Mouse (Mus musculus) forebrain, embryonic 11.5 days (tissue): Measurements from ENCODE around the gene Swsap1. TPM values are rescaled to one million over a fixed set of nuclear protein-coding genes. Genes with fewer than 3 reads are reported as not detected.

Experiments
- ATAC-seq: fragments of 200-750 bp; cut with Nextera tagmentation; replicated peaks from 2 replicates; pipeline ENCODE4 v1.8.0; 2017; ENCODE audit warnings: moderate TSS enrichment; ENCODE audit not compliant: low FRiP score
- DNase-seq: peaks from one replicate; pipeline ENCODE4 v3.0.0-alpha.2; 2017; ENCODE audit warnings: low spot score
- H3K27ac ChIP-seq: fragments of 300-500 bp; sonication (generic); 2 replicates; pipeline ENCODE4 v1.5.1; 2014; ENCODE audit warnings: low read depth, low read length
- H3K27me3 ChIP-seq: fragments of 300-500 bp; sonication (generic); 2 replicates; pipeline ENCODE4 v1.6.1; 2014; ENCODE audit warnings: mild to moderate bottlenecking, low read length, mixed read lengths; ENCODE audit not compliant: control insufficient read depth, insufficient read depth
- H3K36me3 ChIP-seq: fragments of 300-500 bp; sonication (generic); 2 replicates; pipeline ENCODE4 v1.6.1; 2014; ENCODE audit warnings: mild to moderate bottlenecking, low read length, moderate library complexity, mixed read lengths; ENCODE audit not compliant: control insufficient read depth, insufficient read depth
- H3K4me1 ChIP-seq: fragments of 300-500 bp; sonication (generic); replicated peaks from 2 replicates; pipeline ENCODE4 v1.6.1; 2014; ENCODE audit warnings: low read length, mixed read lengths; ENCODE audit not compliant: control insufficient read depth, insufficient read depth
- H3K4me2 ChIP-seq: fragments of 300-500 bp; sonication (generic); 2 replicates; pipeline ENCODE4 v1.6.1; 2014; ENCODE audit warnings: low read depth, mild to moderate bottlenecking, low read length, moderate library complexity, mixed read lengths; ENCODE audit not compliant: severe bottlenecking
- H3K4me3 ChIP-seq: fragments of 300-500 bp; sonication (generic); 2 replicates; pipeline ENCODE4 v1.5.1; 2014; ENCODE audit warnings: low read depth, low read length
- H3K9ac ChIP-seq: fragments of 300-500 bp; sonication (generic); 2 replicates; pipeline ENCODE4 v1.6.1; 2014; ENCODE audit warnings: low read length
- H3K9me3 ChIP-seq: fragments of 300-500 bp; sonication (generic); 2 replicates; pipeline ENCODE4 v1.6.1; 2016; ENCODE audit warnings: low read length, mixed read lengths; ENCODE audit not compliant: control insufficient read depth
- WGBS: fragments of 180-500 bp; shearing (Covaris S2); extraction: QIAGEN DNeasy Blood & Tissue Kit; methylation state at CpG from one replicate; pipeline ENCODE4 v1.1.7; 2014; 5-methylcytosine and 5-hydroxymethylcytosine counted together
- polyA plus RNA-seq: library from polyadenylated mRNA; unstranded; fragments of >200 nt; fragmentation: Nextera tagmentation; extraction: Ambion mirVana; gene quantifications from 2 replicates; pipeline ENCODE4 v1.2.1, GENCODE M21; 2014

Gene Swsap1
- polyA plus RNA-seq, 1 experiment from 2014 or later = 18.5 TPM

DNA sequence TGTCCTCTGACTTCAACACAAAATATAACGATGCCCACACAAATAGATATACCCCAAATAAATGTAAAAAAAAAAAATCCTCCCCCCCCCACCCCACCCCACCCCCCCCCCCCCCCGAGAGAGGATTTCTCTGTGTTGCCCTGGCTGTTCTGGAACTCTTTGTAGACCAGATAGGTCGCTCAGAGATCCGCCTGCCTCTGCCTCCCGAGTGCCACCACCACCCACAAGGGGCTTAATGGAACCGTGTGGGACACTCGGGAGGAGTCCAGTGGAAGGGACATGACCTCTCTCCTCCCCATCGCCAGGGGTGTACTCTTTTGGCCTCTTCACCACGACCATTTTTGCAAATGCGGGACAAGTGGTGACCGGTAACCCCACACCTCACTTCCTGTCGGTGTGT, 12.5 kb upstream of the Swsap1 start:
- H3K4me1 ChIP-seq = peaks cover 2% of the 10 kb centered on the region; the same call in 1 of the 2 replicates
- no peak overlapping the region for H3K27ac ChIP-seq
- ATAC-seq (no peak), DNase-seq (no peak)
- no peaks in the 10 kb centered on the region for H3K27me3 ChIP-seq
- H3K4me2 ChIP-seq = no peak overlapping the region
- WGBS = 84% methylated on average over 11 of the region's 12 CpGs
- no peaks in the 10 kb centered on the region for H3K36me3 ChIP-seq
- H3K4me3 ChIP-seq = no peak overlapping the region
- H3K9ac ChIP-seq = no peak overlapping the region
- H3K9me3 ChIP-seq = no peaks in the 10 kb centered on the region

DNA sequence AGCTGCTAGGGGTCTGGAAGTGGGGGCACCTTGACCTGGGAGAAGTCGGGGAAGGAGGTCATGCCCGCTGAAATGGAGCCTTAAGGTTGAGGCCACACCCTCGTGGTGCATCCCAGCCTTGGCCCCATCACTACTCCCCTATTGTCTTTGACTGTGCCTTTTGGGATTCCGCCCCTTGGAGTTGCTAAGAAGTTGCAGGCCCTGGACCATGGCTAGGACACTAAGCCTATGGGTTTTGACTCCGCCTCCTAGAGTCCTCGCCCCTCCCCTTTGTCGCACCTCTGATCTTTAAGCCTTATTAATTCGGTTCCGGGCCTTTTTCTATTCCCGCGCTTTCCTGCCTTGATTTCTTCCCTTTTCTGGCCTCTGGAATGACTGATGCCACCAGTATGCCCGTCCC, 11.9 kb upstream of the Swsap1 start:
- ATAC-seq = no peak
- 59% methylated on average over 12 of the region's 12 CpGs for WGBS
- Histone ChIP-seq H3K4me1 (peaks cover 2% of the 10 kb centered on the region; the same call in 1 of the 2 replicates), H3K36me3 (no peaks in the 10 kb centered on the region), H3K27ac (no peak overlapping the region), H3K4me3 (no peak overlapping the region), H3K9ac (no peak overlapping the region), H3K4me2 (no peak overlapping the region), H3K9me3 (no peaks in the 10 kb centered on the region), H3K27me3 (no peaks in the 10 kb centered on the region)
- DNase-seq = no peak

DNA sequence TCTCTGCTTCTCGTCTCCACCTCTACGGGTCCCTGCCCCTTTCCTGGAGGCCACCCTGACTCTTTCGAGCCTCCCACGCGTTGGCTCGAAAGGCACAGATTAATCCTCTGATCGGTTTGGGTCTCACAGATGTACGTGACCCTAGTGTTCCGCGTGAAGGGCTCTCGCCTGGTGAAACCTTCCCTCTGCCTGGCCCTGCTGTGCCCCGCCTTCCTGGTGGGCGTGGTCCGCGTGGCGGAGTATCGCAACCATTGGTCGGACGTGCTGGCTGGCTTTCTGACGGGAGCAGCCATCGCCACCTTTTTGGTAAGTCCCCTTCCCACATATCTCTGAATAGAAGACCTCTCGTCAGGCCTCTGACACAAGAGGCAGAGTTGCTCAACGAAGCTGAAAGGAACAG, 11.3 kb upstream of the Swsap1 start:
- Histone ChIP-seq H3K27me3 (no peaks in the 10 kb centered on the region), H3K4me3 (no peak overlapping the region), H3K36me3 (no peaks in the 10 kb centered on the region), H3K9me3 (no peaks in the 10 kb centered on the region), H3K9ac (no peak overlapping the region; the same call in 1 of the 2 replicates), H3K4me2 (no peak overlapping the region), H3K27ac (no peak overlapping the region), H3K4me1 (peaks cover 2% of the 10 kb centered on the region; the same call in 1 of the 2 replicates)
- ATAC-seq (no peak), DNase-seq (no peak)
- 28% methylated on average over 23 of the region's 23 CpGs for WGBS

DNA sequence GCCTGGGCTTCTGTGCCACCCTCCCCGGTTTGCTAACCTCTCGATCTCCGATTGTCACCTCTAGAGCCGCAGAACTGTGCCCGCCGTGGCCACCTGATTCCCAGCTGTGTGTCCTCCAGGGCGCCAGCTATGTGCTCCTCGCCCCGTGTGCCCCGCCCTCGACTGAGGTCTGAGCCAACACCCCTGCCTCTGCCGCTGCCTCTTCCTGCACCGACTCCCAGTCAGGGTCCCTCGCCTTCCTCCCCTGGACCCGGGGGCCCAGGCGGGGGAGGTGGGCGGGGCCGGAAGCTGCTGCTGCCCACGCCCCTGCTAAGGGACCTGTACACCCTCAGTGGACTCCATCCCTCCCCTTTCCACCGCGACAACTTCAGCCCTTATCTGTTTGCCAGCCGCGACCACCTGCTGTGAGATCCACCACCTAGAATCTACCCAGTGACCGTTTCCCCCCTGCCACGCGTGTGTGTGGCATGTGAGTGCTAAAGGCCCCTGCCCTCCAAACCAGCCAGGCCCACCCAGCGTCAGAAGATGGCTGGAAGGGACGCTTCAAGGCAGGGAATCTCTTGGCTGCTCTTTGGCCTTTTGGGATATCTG, 7.9 kb upstream of the Swsap1 start:
- Histone ChIP-seq H3K9me3 (no peaks in the 10 kb centered on the region), H3K4me3 (no peak overlapping the region), H3K27ac (no peak overlapping the region), H3K4me2 (peak overlapping the region; percentile 15; the same call in 1 of the 2 replicates), H3K27me3 (no peaks in the 10 kb centered on the region), H3K4me1 (peaks cover 2% of the 10 kb centered on the region; the same call in 1 of the 2 replicates), H3K36me3 (no peaks in the 10 kb centered on the region), H3K9ac (0 out of 2 replicates have a peak overlapping the region, but pooled peaks have one; percentile 5)
- ATAC-seq (no peak), DNase-seq (no peak)
- 4% methylated on average over 28 of the region's 28 CpGs for WGBS

DNA sequence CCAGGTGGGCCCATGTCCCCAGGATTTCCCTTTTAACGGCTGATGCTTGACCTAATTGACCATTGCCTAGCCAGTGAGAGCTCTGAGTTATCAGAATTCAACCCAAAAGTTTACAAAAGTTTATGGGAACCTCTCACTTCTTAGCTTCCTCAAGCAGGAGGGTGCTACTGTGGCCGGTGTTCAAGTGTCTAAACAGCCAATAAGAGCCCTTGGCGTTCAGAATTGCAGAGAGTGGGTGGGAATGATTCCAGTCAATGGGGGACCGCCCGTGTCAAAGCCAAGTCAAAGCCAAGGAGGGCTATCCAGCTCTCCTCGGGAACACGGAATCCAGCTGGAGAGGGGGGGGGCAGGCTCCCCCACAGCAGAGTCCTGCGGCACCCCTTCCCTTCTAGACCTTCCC, 7.4 kb upstream of the Swsap1 start:
- no peaks in the 10 kb centered on the region for H3K27me3 ChIP-seq
- no peaks in the 10 kb centered on the region for H3K9me3 ChIP-seq
- peaks cover 2% of the 10 kb centered on the region; the same call in 1 of the 2 replicates for H3K4me1 ChIP-seq
- no peaks in the 10 kb centered on the region for H3K36me3 ChIP-seq
- 54% methylated on average over 8 of the region's 8 CpGs for WGBS
- DNase-seq (no peak), ATAC-seq (no peak)
- no peak overlapping the region for H3K4me2 ChIP-seq
- no peak overlapping the region for H3K27ac ChIP-seq
- H3K9ac ChIP-seq = no peak overlapping the region
- no peak overlapping the region for H3K4me3 ChIP-seq

DNA sequence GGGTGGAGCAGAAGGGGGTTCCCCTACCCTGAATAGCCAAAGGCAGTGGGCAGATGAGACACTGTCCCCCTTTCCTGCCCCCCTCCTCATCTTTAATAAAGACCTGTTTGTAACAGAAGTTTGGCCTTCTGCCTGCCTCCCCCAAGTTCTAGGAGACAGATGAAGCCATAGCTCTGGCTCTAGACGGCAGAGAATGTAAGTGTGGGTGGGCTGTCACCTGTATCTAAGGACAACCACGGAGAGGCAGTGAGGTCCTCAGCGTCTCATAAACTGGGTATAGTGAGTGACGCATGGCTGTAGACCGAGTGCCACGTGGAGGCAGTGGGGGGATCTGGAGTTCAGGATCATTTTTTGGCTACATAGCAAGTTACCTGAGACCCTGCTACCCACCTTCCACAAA, 6.8 kb upstream of the Swsap1 start:
- H3K4me3 ChIP-seq = no peak overlapping the region
- H3K36me3 ChIP-seq = no peaks in the 10 kb centered on the region
- H3K27me3 ChIP-seq = no peaks in the 10 kb centered on the region
- no peak for ATAC-seq
- no peak overlapping the region for H3K4me2 ChIP-seq
- H3K4me1 ChIP-seq = peaks cover 4% of the 10 kb centered on the region; the same call in 1 of the 2 replicates
- H3K27ac ChIP-seq = no peak overlapping the region
- DNase-seq = no peak
- H3K9me3 ChIP-seq = no peaks in the 10 kb centered on the region
- H3K9ac ChIP-seq = no peak overlapping the region
- 68% methylated on average over 6 of the region's 6 CpGs for WGBS

DNA sequence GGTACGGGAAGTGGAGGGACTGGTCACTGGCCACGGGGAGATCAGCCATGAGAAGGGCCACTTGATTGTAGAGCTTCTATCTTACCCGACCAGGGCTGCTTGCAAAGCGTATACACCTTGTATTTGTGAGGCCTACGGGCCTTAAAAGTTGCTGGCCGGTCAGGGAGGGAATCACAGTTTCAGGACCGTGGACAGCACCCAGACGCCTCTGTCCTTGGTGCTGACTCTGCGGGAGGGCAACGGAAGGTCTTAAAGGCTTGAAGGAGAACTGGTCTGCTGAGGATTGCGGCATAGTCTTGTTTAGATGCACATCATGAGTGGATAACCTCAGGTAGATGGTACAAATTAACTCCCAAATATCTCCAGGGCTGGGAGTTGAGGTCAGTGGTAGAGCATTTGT, 5.2 kb upstream of the Swsap1 start:
- WGBS = 21% methylated on average over 11 of the region's 11 CpGs
- ATAC-seq (no peak), DNase-seq (peak; percentile 87)
- peaks cover 4% of the 10 kb centered on the region; the same call in 1 of the 2 replicates for H3K4me1 ChIP-seq
- H3K27me3 ChIP-seq = no peaks in the 10 kb centered on the region
- no peak overlapping the region for H3K4me2 ChIP-seq
- H3K9ac ChIP-seq = no peak overlapping the region
- no peaks in the 10 kb centered on the region for H3K9me3 ChIP-seq
- H3K4me3 ChIP-seq = no peak overlapping the region
- H3K27ac ChIP-seq = no peak overlapping the region
- H3K36me3 ChIP-seq = no peaks in the 10 kb centered on the region

DNA sequence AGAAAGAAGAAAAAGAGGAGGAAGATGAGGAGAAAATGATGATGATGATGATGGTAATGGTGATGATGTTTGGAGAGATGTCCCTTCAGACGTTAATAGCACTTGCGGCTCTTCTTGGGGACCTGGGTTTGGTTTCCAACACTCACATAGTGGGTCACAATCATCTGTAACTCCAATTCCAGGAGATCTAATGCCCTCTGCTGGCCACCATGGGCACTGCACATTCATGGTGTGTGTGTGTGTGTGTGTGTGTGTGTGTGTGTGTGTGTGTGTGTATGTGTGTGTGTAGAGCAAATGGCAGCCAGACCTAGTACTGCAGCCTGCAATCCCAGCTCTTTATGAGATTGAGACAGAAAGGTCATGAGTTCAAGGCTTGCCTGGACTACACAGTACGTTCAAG, 3.6 kb upstream of the Swsap1 start:
- Histone ChIP-seq H3K36me3 (no peaks in the 10 kb centered on the region), H3K4me3 (no peak overlapping the region), H3K4me2 (no peak overlapping the region), H3K4me1 (peaks cover 9% of the 10 kb centered on the region; the same call in 1 of the 2 replicates), H3K9me3 (no peaks in the 10 kb centered on the region), H3K27ac (no peak overlapping the region), H3K27me3 (no peaks in the 10 kb centered on the region), H3K9ac (no peak overlapping the region)
- WGBS = 93% methylated on average over 3 of the region's 3 CpGs
- ATAC-seq (no peak), DNase-seq (no peak)

DNA sequence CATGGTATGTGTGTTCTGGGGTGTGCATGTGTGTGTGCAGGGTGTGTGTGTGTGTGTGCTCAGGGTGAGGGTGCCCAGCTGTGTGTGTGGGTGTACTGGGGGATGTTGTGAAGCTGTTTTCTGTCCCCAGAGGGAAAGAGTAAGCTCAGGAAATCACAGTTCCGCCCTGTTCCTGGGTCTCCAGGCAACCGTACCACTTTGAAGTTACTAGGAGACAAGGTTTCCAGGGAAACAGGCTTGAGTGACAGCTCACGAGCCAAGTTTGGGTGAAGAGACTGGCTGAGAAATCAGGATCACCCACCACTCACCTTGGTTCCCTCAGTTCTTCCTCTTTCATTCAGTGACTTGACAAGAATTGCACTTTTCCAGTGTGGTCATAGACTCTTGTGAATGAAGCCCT, 2.0 kb upstream of the Swsap1 start:
- no peak overlapping the region for H3K4me3 ChIP-seq
- H3K4me2 ChIP-seq = no peak overlapping the region
- no peaks in the 10 kb centered on the region for H3K27me3 ChIP-seq
- no peak overlapping the region for H3K9ac ChIP-seq
- peaks cover 6% of the 10 kb centered on the region; the same call in 1 of the 2 replicates for H3K4me1 ChIP-seq
- no peaks in the 10 kb centered on the region for H3K36me3 ChIP-seq
- DNase-seq = no peak
- no peaks in the 10 kb centered on the region for H3K9me3 ChIP-seq
- ATAC-seq = no peak
- H3K27ac ChIP-seq = no peak overlapping the region
- WGBS = 11% methylated on average over 3 of the region's 3 CpGs
